Mouse (Mus musculus): ENCODE measurements around the gene Gnai1.

- TF ChIP-seq CTCF (IDR thresholded peaks at IDR 0.05; ENCODE audit: insufficient read depth, low read depth, low read length) (no peak), POLR2A (IDR thresholded peaks at IDR 0.05; ENCODE audit: insufficient read depth, low read depth, low read length) (no peak)
Observed at GRCm38 (mm10) chr5:18220873-18221272, 139.3 kb downstream of the Gnai1 start.

Data from olfactory bulb, adult 2 months (tissue).